Mouse (Mus musculus): ENCODE results near the gene Gatd1.

- TF ChIP-seq CTCF (IDR thresholded peaks at IDR 0.05; ENCODE audit: low read depth) (peak; percentile 29; the same call in 1 of the 2 replicates), EP300 (IDR thresholded peaks at IDR 0.05; ENCODE audit: low read depth) (no peak)
Observed at GRCm38 (mm10) chr7:141461521-141462332, 47.8 kb upstream of the Gatd1 start.
